Mouse (Mus musculus) MEL (cell line): ENCODE measurements around the gene Rplp2. TPM values are rescaled to one million over a fixed set of nuclear protein-coding genes. Genes with fewer than 3 reads are reported as not detected.

ENCODE experiments used
- DNase-seq: peaks from one replicate; pipeline ENCODE4 v3.0.0; 2011; ENCODE audit warnings: low read depth, low spot score
- H3K27ac ChIP-seq: 2 replicates; pipeline ENCODE4 v1.5.1; 2012; ENCODE audit warnings: low read depth, mild to moderate bottlenecking, control low read depth, low read length, moderate library complexity; ENCODE audit not compliant: control insufficient read depth
- H3K27me3 ChIP-seq, 2 experiments: fragments of 150-350 bp in 1 of 2; sonication (generic) in 1 of 2; 2 replicates each; pipeline ENCODE4 v1.6.1; 2012; ENCODE audit warnings: low read length in 2 of 2, mild to moderate bottlenecking in 2 of 2, improper control_type of control experiment in 1 of 2, moderate library complexity in 1 of 2; ENCODE audit not compliant: insufficient read depth in 2 of 2, control insufficient read depth in 1 of 2
- H3K36me3 ChIP-seq, 2 experiments: 2 replicates each; pipeline ENCODE4 v1.6.1; 2012 to 2014; ENCODE audit warnings: low read length in 2 of 2, improper control_type of control experiment in 1 of 2, inconsistent platforms in 1 of 2, mild to moderate bottlenecking in 1 of 2; ENCODE audit not compliant: insufficient read depth in 2 of 2, control insufficient read depth in 1 of 2
- H3K4me1 ChIP-seq, 2 experiments: fragments of 150-350 bp in 1 of 2; sonication (generic) in 1 of 2; 2 replicates each; pipeline ENCODE4 v1.6.1; 2012; ENCODE audit warnings: low read length in 2 of 2, improper control_type of control experiment in 1 of 2, mild to moderate bottlenecking in 1 of 2; ENCODE audit not compliant: insufficient read depth in 2 of 2, control insufficient read depth in 1 of 2
- H3K4me3 ChIP-seq, 2 experiments: fragments of 150-350 bp in 1 of 2; sonication (generic) in 1 of 2; 2 replicates each; pipeline ENCODE4 v1.5.1; 2012; ENCODE audit warnings: low read depth in 2 of 2, low read length in 2 of 2, mild to moderate bottlenecking in 2 of 2, moderate library complexity in 2 of 2, control low read depth in 1 of 2, improper control_type of control experiment in 1 of 2; ENCODE audit not compliant: control insufficient read depth in 1 of 2, insufficient read depth in 1 of 2
- H3K79me2 ChIP-seq: 2 replicates; pipeline ENCODE4 v1.6.1; 2012; ENCODE audit warnings: mild to moderate bottlenecking, low read length, moderate library complexity; ENCODE audit not compliant: control insufficient read depth, poor library complexity, insufficient read depth
- H3K9ac ChIP-seq: 2 replicates; pipeline ENCODE4 v1.6.1; 2012; ENCODE audit warnings: low read depth, mild to moderate bottlenecking, control low read depth, low read length, moderate library complexity; ENCODE audit not compliant: control insufficient read depth, poor library complexity, severe bottlenecking
- H3K9me3 ChIP-seq: fragments of 150-350 bp; sonication (generic); replicated peaks from 2 replicates; pipeline ENCODE4 v1.6.1; 2012; ENCODE audit warnings: mild to moderate bottlenecking, low read length, improper control_type of control experiment, moderate library complexity; ENCODE audit not compliant: insufficient read depth
- BHLHE40 ChIP-seq: IDR thresholded peaks from 2 replicates; pipeline ENCODE4 v1.6.1; 2012; ENCODE audit warnings: low read depth, mild to moderate bottlenecking, inconsistent platforms, low read length, improper control_type of control experiment, borderline replicate concordance
- CHD1 ChIP-seq: IDR thresholded peaks from 2 replicates; pipeline ENCODE4 v1.6.1; 2012; ENCODE audit warnings: low read depth, mild to moderate bottlenecking, inconsistent platforms, low read length, improper control_type of control experiment
- CHD2 ChIP-seq: IDR thresholded peaks from 2 replicates; pipeline ENCODE4 v1.6.1; 2011; ENCODE audit warnings: low read length, improper control_type of control experiment
- ELF1 ChIP-seq: IDR thresholded peaks from 2 replicates; pipeline ENCODE4 v1.6.1; 2014; ENCODE audit warnings: low read depth, mild to moderate bottlenecking, inconsistent platforms, low read length, improper control_type of control experiment, moderate library complexity
- EP300 ChIP-seq, 2 experiments: IDR thresholded peaks; 2 replicates each; pipeline ENCODE4 v1.6.1; 2011; ENCODE audit warnings: improper control_type of control experiment in 2 of 2, low read length in 2 of 2, low read depth in 1 of 2, mild to moderate bottlenecking in 1 of 2
- ETS1 ChIP-seq: IDR thresholded peaks from 2 replicates; pipeline ENCODE4 v1.6.1; 2012; ENCODE audit warnings: low read depth, mild to moderate bottlenecking, inconsistent platforms, low read length, improper control_type of control experiment, moderate library complexity
- GABPA ChIP-seq: IDR thresholded peaks from 2 replicates; pipeline ENCODE4 v1.6.1; 2012; ENCODE audit warnings: low read depth, mild to moderate bottlenecking, inconsistent platforms, low read length, improper control_type of control experiment, moderate library complexity
- GATA1 ChIP-seq: IDR thresholded peaks from 2 replicates; pipeline ENCODE4 v1.6.1; 2011; ENCODE audit warnings: low read depth, low read length, improper control_type of control experiment
- JUND ChIP-seq: IDR thresholded peaks from 2 replicates; pipeline ENCODE4 v1.6.1; 2011; ENCODE audit warnings: low read depth, mild to moderate bottlenecking, improper control_type of control experiment, low read length
- KAT2A ChIP-seq: conservative IDR thresholded peaks from 2 replicates; pipeline ENCODE4 v1.6.1; 2012; ENCODE audit warnings: low read depth, low read length, improper control_type of control experiment, inconsistent platforms
- MAX ChIP-seq: IDR thresholded peaks from 2 replicates; pipeline ENCODE4 v1.6.1; 2011; ENCODE audit warnings: low read length, improper control_type of control experiment
- MAZ ChIP-seq: IDR thresholded peaks from 2 replicates; pipeline ENCODE4 v1.6.1; 2012; ENCODE audit warnings: low read depth, mild to moderate bottlenecking, inconsistent platforms, low read length, improper control_type of control experiment
- MEF2A ChIP-seq: IDR thresholded peaks from 2 replicates; pipeline ENCODE4 v1.6.1; 2014; ENCODE audit warnings: low read depth, mild to moderate bottlenecking, inconsistent platforms, low read length, improper control_type of control experiment; ENCODE audit not compliant: poor library complexity, insufficient replicate concordance, severe bottlenecking; ENCODE audit errors: extremely low read depth
- MXI1 ChIP-seq: IDR thresholded peaks from 2 replicates; pipeline ENCODE4 v1.6.1; 2011; ENCODE audit warnings: mild to moderate bottlenecking, low read depth, low read length, improper control_type of control experiment
- MYC ChIP-seq: IDR thresholded peaks from 2 replicates; pipeline ENCODE4 v1.6.1; 2011; ENCODE audit warnings: low read depth, mild to moderate bottlenecking, low read length, improper control_type of control experiment, moderate library complexity
- NELFE ChIP-seq: IDR thresholded peaks from 2 replicates; pipeline ENCODE4 v1.6.1; 2011; ENCODE audit warnings: low read depth, low read length, improper control_type of control experiment
- POLR2A ChIP-seq, 2 experiments: IDR thresholded peaks; 2 replicates each; pipeline ENCODE4 v1.6.1; 2011 to 2012; ENCODE audit warnings: low read length in 2 of 2, mild to moderate bottlenecking in 2 of 2, control low read depth in 1 of 2, improper control_type of control experiment in 1 of 2, low read depth in 1 of 2, moderate library complexity in 1 of 2; ENCODE audit not compliant: control insufficient read depth in 1 of 2, insufficient read depth in 1 of 2, poor library complexity in 1 of 2
- POLR2AphosphoS2 ChIP-seq: IDR thresholded peaks from 2 replicates; pipeline ENCODE4 v1.6.1; 2011; ENCODE audit warnings: low read length, improper control_type of control experiment
- POLR2AphosphoS5 ChIP-seq: IDR thresholded peaks from 2 replicates; pipeline ENCODE4 v1.6.1; 2012; ENCODE audit warnings: low read depth, borderline replicate concordance, mild to moderate bottlenecking, inconsistent platforms, low read length, moderate library complexity, mixed read lengths
- RAD21 ChIP-seq: IDR thresholded peaks from 2 replicates; pipeline ENCODE4 v1.6.1; 2011; ENCODE audit warnings: mild to moderate bottlenecking, low read depth, low read length, improper control_type of control experiment
- RCOR1 ChIP-seq: IDR thresholded peaks from 2 replicates; pipeline ENCODE4 v1.6.1; 2012; ENCODE audit warnings: low read depth, mild to moderate bottlenecking, inconsistent platforms, low read length, improper control_type of control experiment
- SIN3A ChIP-seq: IDR thresholded peaks from 2 replicates; pipeline ENCODE4 v1.6.1; 2012; ENCODE audit warnings: low read length, improper control_type of control experiment, inconsistent platforms
- SMC3 ChIP-seq: IDR thresholded peaks from 2 replicates; pipeline ENCODE4 v1.6.1; 2011; ENCODE audit warnings: low read depth, low read length, improper control_type of control experiment
- TBP ChIP-seq: IDR thresholded peaks from 2 replicates; pipeline ENCODE4 v1.8.0; 2011; ENCODE audit warnings: low read depth, low read length, improper control_type of control experiment
- TCF12 ChIP-seq: IDR thresholded peaks from 2 replicates; pipeline ENCODE4 v1.6.1; 2014; ENCODE audit warnings: low read depth, mild to moderate bottlenecking, inconsistent platforms, low read length, improper control_type of control experiment, moderate library complexity
- USF1 ChIP-seq: IDR thresholded peaks from 2 replicates; pipeline ENCODE4 v1.6.1; 2014; ENCODE audit warnings: low read depth, mild to moderate bottlenecking, inconsistent platforms, low read length, improper control_type of control experiment, moderate library complexity
- USF2 ChIP-seq, 2 experiments: IDR thresholded peaks; 2 replicates each; pipeline ENCODE4 v1.6.1; 2011 to 2012; ENCODE audit warnings: improper control_type of control experiment in 2 of 2, low read length in 2 of 2, borderline replicate concordance in 1 of 2, inconsistent platforms in 1 of 2, low read depth in 1 of 2, mild to moderate bottlenecking in 1 of 2; ENCODE audit not compliant: insufficient read depth in 1 of 2
- ZC3H11A ChIP-seq: IDR thresholded peaks from 2 replicates; pipeline ENCODE4 v1.6.1; 2012; ENCODE audit warnings: low read depth, mild to moderate bottlenecking, inconsistent platforms, low read length, improper control_type of control experiment
- ZNF384 ChIP-seq: IDR thresholded peaks from 2 replicates; pipeline ENCODE4 v1.6.1; 2012; ENCODE audit warnings: low read depth, mild to moderate bottlenecking, inconsistent platforms, low read length, improper control_type of control experiment
- polyA plus RNA-seq, 2 experiments: library from polyadenylated mRNA; stranded (reverse) in 1 of 2; unstranded in 1 of 2; fragments of >175 nt in 1 of 2; fragments of >200 nt in 1 of 2; gene quantifications; 2 replicates each; pipeline versions ENCODE4 v1.2.1 to v1.2.4; 2012; ENCODE audit warnings: low replicate concordance in 2 of 2, low read depth in 1 of 2; ENCODE audit not compliant: insufficient read length in 2 of 2, insufficient read depth in 1 of 2, missing spikeins in 1 of 2
- total RNA-seq: library from RNA; depleted of rRNA; stranded (reverse); fragments of 300-350 nt; gene quantifications from 2 replicates; pipeline ENCODE4 v1.2.3, GENCODE M21; 2012

Gene Rplp2
- total and polyA plus RNA-seq, 3 experiments: 3,503 to 3,690 TPM; not detected in 1

GRCm38 (mm10) chr7:141434464-141434863 lies 12.7 kb upstream of the Rplp2 start:
- TF ChIP-seq EP300 (IDR thresholded peaks at IDR 0.05; ENCODE audit: low read depth in 1 of 2, low read length in 2 of 2): no peak
- TF ChIP-seq MAX: no peak
- no peak for TF ChIP-seq CHD2
- no peak for TF ChIP-seq RCOR1
- no peak for TF ChIP-seq GABPA
- no peak for TF ChIP-seq RAD21
- no peak for TF ChIP-seq SMC3
- no peak for TF ChIP-seq POLR2AphosphoS5
- no peak for TF ChIP-seq POLR2AphosphoS2
- TF ChIP-seq MYC: no peak
- no peak for TF ChIP-seq MEF2A
- no peak for TF ChIP-seq JUND
- TF ChIP-seq SIN3A: no peak
- no peak for TF ChIP-seq GATA1
- TF ChIP-seq KAT2A: no peak
- no peak for TF ChIP-seq MXI1
- no peak for TF ChIP-seq POLR2A (IDR thresholded peaks at IDR 0.05; ENCODE audit: control insufficient read depth in 1 of 2, insufficient read depth in 1 of 2, low read depth in 1 of 2, low read length in 2 of 2, poor library complexity in 1 of 2)
- TF ChIP-seq TBP: no peak
- Histone ChIP-seq H3K36me3 (peaks cover 0 to 20% of the 10 kb centered on the region in 2 experiments; a peak in 2 of 4 replicates), H3K4me1 (peaks cover 4 to 22% of the 10 kb centered on the region in 2 experiments; a peak in 3 of 4 replicates), H3K79me2 (peaks cover 28% of the 10 kb centered on the region), H3K27me3 (no peaks in the 10 kb centered on the region), H3K9ac (peak overlapping the region; percentile 70), H3K9me3 (no peaks in the 10 kb centered on the region), H3K27ac (no peak overlapping the region), H3K4me3 (peak overlapping the region; percentile 51 to 66; a peak in 3 of 4 replicates)
- no peak for DNase-seq

GRCm38 (mm10) chr7:141435129-141435855 lies 11.9 kb upstream of the Rplp2 start:
- H3K4me1 ChIP-seq: peaks cover 4 to 22% of the 10 kb centered on the region in 2 experiments; a peak in 3 of 4 replicates
- no peaks in the 10 kb centered on the region for H3K27me3 ChIP-seq
- no peaks in the 10 kb centered on the region for H3K9me3 ChIP-seq
- DNase-seq: peak; percentile 86
- peak overlapping the region; percentile 52 for H3K27ac ChIP-seq
- H3K9ac ChIP-seq: peak overlapping the region; percentile 70
- H3K79me2 ChIP-seq: peaks cover 28% of the 10 kb centered on the region
- peak overlapping the region; percentile 51 to 66 for H3K4me3 ChIP-seq
- peaks cover 0 to 20% of the 10 kb centered on the region in 2 experiments; a peak in 2 of 4 replicates for H3K36me3 ChIP-seq
- no peak for TF ChIP-seq ZC3H11A
- no peak for TF ChIP-seq KAT2A
- TF ChIP-seq MAX: peak; percentile 39; the same call in 1 of the 2 replicates
- peak; percentile 38; the same call in 1 of the 2 replicates for TF ChIP-seq USF1
- TF ChIP-seq USF2 (IDR thresholded peaks at IDR 0.05; ENCODE audit: borderline replicate concordance in 1 of 2, insufficient read depth in 1 of 2, low read depth in 1 of 2, low read length in 2 of 2): no peak
- no peak for TF ChIP-seq JUND
- peak; percentile 76 for TF ChIP-seq MXI1
- no peak for TF ChIP-seq MEF2A
- no peak for TF ChIP-seq BHLHE40
- peak; percentile 14; the same call in 1 of the 2 replicates for TF ChIP-seq TBP
- no peak for TF ChIP-seq MAZ
- no peak for TF ChIP-seq ZNF384
- peak; percentile 61 for TF ChIP-seq NELFE
- no peak for TF ChIP-seq ETS1
- TF ChIP-seq POLR2AphosphoS5: no peak
- no peak for TF ChIP-seq CHD1
- TF ChIP-seq TCF12: 0 out of 2 replicates have a peak, but pooled peaks have one; percentile 38
- no peak for TF ChIP-seq ELF1
- TF ChIP-seq SIN3A: peak; percentile 75
- no peak for TF ChIP-seq RCOR1
- TF ChIP-seq CHD2: no peak
- TF ChIP-seq GABPA: no peak
